Mouse (Mus musculus) right cerebral cortex, adult 2 months (tissue): ENCODE data around the gene Gm20388.
"Not testable (repeated sequence)": the region's sequence is repeated elsewhere in the genome, so short reads cannot be mapped to it uniquely, and the experiment has no call there.

Experiments used
- DNase-seq, 2 experiments: peaks; one replicate each; pipeline ENCODE4 v3.0.0; 2021 to 2022; ENCODE audit warnings: low spot score in 2 of 2

The Gm20388 gene

DNA sequence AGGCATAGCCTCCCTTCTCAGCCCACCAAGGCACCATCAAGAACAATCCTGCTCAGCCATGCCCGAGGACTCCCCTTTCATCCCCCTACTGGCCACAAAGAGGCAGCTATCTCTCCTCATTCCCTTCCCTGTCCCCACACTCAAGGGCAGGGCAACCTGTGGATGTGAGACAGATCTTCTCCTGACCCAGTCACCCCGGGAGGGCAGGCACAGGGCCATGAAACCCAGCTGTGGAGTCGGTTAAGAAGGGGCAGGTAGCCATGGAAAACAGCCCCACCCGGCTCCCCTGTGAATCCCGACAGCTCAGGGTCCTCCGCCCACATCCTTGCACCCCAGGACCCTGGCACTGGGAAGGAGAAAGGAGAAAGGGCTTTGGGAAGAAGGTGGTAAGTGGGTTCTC is 1526.9 kb downstream of the Gm20388 start:
- no peak for DNase-seq

DNA sequence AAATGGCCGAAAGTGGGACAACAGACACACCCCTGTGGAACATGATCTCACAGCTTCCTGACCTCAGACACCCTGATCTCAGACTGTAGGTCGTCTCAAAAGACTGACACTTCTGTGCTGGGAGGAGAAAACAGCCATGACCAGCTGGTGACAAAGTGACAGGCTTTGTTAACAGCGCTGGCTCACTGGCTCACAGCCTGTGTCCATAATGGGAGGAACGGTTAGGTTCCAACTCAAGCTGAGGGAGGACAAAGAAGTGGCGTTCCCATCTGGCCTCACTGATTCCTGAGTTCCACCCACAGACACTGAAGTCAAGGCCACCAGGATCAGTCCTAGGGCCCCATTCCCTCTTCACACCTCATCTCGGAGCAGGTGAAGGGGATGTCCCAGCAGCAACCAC is 1527.5 kb downstream of the Gm20388 start:
- DNase-seq: no peak

DNA sequence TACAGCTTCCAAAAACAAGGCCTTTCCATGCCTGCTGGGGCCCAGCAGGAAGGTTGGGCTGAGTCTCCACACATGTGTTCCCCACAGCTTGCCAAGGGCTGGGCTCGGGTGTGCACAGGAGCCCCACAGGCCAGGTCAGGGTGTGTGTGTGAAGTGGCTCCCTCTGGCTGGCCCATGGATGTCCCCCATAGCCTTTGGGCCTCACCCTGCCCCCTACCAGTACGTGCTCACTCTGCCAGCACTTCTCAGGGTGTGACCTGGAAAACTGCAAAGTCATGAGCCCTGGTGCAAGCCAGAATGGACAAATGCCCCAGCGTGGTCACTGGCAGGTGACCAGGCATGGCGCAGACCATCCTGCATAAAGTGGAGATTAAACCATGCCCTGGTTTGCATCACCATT is 1528.7 kb downstream of the Gm20388 start:
- DNase-seq: no peak

DNA sequence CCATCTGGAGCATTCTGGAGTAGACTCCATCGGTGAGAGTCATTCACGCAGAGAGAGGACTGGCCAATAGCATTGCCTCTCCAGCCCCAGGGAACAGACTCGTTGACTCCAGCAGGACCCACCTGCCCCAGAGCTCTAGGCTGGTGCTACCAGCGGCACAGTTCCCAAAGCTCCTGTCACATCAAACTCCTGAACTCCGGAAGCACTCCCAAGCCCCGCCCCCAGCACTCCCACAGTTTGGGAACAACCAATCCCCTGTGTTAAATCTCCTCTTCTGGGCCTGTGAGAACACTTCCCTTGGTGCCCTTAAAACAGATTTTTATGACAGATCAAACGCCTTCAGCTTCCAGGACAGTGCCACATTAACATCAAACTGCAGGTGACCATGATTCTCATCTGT is 1532.7 kb downstream of the Gm20388 start:
- no peak for DNase-seq

DNA sequence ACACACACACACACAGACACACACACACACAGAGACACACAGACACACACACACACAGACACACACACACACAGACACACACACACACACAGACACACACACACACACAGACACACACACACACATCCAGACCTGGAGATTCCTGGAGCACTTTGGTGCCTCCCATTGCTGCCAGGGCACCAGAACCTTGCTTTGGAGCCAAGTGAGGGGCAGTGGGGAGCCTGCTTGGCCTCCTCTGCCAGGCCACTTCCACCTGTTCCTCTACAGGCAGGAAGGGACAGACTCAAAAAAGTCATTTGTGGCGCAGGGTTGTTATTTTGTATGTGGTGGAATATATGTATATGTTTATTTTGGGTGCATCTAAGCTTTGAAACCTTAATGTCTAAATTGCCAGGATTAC is 1533.9 kb downstream of the Gm20388 start:
- DNase-seq: not testable (repeated sequence)

DNA sequence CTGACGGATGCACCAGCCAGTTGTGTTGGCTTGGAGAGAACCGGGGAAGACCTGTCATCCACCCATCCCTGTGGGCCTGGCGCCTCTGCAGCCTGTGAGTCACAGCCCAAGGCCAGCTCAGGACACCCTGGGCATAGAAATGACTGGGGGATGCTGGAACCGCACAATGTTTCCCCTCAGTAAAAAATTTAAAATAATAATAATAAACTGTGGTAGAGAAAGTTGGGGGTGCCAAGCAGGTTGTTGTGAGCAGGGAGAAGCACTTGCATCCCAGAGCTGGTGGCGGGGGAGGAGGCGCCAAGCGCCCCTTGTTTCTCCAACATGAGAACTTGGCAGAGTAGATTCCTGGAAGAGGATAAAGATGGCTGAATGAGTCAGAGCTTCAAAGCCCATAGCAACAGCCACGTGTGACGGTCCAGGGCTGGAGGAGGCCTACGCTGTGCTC is 1534.4 kb downstream of the Gm20388 start:
- peak; percentile 62 to 64 for DNase-seq

DNA sequence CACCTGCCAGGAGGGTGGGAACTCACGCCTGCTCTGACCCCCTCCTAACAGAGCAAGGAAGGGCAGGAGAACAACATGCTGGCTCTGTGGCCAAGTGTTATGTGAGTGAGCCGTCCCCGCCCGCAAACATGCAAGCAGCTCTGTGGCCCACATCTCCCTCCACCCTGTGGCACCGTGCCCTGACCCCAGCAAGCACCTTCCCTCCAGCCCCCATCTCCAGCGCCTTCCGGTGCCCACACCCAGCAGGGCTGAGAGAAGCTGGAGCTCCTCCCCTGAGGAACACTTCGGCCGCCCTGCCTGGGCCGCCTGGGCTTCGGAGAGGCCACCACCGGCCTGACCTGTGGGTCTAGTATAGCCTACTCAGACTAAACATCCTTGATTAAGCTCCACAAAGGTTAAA is 1535.5 kb downstream of the Gm20388 start:
- DNase-seq: no peak

DNA sequence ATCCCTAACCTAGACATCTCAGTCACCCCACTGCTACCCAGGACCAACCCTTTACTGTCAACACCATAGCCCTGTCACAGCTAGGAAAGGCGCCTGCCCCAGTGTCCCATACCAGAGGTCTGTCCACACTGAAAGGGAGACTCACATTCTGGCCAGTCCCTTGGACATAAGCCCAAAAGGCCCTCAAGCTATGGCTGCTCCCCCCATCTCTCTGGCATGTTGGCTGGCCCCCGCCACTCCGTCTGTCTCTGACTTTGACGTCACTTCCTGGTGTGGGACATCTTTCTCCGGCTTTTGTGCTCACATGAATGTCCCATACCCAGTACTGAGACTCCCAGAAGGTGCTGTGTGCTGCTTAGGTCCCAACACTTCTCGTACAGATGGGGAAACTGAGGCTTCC is 1536.2 kb downstream of the Gm20388 start:
- no peak for DNase-seq

DNA sequence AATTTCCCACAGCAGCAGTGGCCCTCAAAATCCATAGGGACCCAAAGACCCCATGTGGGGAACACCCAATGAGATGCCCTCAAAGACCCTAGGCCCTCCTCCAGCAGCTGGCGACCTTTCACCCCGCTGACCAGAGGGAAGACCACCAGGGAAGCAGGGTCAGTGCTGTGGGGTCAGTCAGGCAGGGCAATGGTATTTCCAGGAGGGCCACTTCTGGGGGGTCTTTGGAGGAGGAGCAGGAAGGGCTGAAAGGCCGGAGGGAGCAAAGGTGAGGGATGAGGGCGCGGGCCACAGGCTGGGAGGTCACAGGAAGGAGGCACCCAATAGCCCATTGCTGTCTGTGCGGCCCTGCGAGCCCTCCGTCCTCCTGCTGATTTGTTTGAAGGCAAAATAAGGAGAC is 1539.6 kb downstream of the Gm20388 start:
- no peak for DNase-seq

DNA sequence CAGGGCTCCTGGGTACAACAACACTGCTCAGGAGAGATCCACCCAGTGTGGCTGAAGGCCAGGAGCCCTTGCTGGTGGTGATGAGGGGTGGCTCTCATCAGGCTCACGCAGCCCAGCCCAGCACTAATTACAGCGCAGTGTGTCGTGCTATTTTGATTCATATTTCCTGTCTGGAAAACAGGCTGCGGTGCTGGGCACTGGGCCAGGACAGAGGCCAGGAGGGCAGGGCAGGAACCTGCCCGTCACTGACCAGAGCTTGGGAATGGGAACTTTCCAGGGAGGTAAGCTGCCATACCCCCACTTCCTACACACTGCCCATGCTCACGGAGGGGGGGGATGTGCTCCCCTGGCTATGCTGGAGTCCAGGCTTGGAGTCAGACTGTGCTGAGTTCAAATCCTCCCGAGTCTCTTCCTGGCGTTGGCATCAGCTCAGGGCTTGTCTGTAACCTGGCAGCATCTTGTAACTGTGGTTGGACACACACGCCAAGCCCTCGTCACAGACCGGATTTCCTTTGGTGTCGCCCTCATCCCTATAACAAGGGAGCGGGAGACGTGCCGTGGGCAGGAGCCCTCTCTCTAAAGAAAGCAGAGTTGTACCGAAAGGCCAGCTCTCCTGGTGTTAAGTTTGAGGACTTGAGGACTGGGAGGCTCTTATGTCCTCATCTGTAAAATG is 1540.9 kb downstream of the Gm20388 start:
- no peak for DNase-seq

DNA sequence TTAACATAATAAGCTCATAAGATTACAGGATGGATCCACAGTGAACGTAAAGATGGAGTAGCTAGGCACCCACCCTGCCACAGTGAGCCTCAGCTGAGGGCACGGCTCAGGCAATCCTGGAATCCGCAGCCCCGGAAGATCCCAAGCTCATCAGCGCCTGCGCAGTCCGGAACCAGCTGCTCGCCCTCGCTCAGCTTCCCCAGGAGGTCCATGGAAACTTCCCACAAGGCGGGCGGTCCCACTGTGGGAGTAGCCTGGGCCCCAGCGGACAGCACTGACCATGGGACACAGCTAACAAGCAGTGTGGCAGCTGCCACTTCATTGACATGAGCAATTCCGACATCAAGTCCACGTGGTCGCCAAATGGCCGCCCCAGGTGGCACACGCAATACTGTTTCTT is 1544.1 kb downstream of the Gm20388 start:
- DNase-seq: no peak

DNA sequence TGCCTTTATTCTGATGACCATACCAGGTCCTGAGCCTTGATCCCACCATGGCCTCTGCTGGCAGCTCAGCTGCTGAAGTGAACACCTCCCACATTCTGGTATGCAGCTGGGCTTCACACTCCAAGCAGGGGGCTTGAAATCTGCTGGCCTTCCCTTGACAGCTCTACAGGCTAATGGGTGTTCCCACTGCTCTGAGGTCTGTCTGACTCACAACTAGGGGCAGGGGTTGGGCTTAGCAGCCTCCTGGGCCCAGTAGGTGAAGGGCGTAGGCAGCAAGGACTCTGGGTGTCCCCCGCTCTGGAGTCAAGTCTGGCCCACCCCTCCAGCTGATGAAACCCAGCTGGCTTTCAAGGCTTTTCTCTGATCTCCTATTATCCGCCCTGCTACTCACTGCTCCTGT is 1550.6 kb downstream of the Gm20388 start:
- DNase-seq: no peak

DNA sequence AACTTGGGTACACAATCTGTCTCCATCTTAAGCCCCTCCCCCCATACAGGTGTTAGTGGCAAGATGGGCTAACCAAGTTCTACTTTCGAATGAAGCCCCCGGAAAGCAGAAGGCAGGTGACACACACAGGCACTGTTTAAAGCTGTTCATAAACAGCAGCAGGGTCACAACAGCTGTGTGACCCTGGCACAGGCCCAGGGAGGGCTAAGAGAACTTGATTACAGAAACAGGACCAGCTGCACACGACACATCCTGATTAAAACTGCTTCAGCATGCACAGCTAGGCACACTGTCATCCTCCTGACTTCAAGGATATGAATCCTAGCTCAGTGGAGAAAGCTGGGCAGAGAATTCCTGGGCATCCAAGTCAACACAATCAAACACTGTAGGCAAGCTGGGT is 1551.5 kb downstream of the Gm20388 start:
- DNase-seq: no peak

DNA sequence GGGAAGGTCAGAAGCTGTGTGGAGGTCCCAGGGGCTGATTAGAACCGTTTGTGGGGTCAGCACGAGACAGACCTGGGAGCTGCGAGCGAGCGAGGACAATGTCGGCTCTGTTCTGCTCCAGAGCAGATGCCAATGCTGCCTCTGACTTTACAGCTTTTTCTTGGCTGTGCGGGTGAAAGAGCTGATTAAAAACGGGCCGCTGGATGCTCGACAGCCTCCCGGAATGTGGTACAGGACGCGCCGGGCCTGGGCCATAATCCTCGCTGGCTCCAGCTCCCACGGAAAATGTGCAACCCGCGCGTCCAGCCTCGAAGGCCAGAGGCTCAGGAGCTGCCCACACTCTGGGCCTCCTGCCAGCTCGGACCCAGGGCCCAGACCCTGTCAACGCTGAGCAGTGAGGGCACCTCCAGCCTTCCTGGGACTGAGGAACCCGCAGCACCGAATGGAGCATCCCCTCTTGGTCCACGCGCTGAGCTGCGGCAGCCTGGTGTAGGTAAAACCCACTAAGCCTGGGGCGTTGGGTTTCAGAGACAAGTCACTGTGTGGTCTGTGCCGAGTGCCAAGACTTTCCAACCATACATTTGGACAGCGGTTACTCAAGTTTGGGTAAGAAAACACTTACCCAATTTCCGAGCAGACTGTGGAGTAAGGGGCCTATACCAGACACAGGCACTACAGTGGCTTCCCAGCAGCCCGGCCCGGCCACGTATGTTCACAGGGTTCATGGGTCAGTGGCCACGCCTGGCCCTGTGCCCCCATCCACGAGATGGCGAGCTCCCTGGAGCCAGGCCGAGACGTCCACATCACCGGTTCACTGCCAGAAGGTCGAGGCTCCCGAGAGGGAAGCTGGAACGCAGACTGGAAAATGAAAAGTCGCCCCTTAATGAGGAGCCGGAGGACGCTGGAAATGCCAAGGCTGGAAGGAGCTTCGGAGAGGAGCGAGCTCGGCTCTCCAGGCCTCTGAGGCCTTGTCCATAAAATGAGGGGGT is 1557.7 kb downstream of the Gm20388 start:
- DNase-seq: no peak

DNA sequence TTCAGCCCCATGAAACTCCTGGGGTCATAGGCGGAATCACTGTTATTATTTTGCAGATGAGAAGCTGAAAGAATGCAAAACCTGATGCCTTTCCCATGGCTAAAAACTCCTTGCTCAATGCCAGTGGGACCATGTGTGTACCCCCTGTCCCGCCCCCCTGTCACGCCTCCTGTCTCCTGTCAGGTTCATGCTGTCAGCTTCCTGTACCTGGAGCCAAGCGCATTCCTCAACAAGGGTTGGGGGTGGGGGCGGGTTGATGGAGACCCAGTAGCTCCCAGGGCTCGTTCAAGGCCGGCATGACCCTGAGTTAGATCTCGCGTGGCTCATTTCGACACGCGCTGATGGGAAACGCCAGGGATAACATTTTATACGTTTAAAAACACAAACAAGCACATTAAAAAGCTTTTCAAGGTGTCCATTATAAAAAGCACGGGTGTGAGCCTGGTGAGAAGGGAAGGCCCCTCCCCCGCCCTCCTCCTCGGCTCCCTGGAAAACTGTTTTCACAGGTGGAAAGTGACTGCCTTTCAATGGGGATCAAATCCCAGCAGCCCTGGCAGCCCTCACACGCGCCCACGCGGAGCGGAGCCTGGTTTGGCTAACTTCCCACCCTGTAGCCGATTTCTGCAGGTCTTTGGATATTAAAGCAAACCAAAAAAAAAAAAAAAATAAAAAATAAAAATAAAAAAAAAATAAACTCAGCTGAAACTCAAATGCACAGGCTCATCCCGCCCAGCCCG is 1563.7 kb downstream of the Gm20388 start:
- peak; percentile 12 to 16 for DNase-seq

DNA sequence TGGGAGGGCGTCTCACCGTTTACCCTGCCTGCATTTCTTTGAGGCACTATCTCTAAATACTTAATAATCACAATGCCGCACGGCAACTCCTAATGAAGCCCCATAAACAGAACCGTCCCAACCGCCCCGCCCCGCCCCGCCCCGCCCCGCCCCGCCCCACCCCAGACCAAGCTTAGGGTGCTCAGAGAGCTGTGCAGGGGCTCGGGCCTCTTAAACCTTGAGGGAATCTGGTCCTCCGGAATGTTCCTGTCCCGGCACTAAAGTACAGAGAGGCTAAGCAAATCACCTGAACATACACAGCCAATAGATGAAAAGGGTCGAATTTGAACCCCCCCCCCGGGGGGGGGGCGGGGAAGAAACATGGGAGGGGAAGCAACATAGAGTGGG is 1564.2 kb downstream of the Gm20388 start:
- no peak for DNase-seq

DNA sequence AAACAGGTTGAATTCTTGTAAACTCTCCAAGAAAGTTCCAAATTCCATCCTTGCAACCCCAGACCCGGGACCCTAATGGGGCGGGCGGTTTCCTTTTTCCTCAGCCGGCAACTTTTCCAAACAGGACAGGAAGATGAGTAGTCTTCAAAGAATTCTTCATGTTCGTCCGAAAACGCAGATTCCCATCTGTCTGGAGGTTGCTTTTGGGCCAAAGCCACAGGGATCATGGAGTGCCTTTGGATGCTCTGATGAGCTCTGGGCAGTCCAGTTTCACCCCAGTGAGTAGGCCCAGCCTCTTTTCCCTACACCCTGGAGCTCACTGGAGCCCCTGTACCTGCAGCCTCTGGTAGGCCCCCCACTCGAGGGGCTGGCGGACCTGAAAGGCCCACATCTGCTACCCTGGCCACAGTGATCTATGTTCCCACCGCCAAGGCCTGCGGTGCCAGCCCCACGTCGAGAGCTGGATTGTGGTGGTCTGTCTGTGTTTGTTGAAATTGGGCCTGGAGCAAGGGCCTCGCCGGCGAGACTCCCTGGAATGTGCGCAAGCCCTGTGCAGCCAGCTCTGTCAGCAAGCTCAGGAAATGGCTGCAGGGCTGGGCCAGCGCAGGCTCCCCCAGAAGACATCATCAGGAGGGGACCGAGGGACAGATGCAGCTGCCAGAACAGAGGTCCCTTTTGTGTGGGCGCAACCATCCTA is 1567.4 kb downstream of the Gm20388 start:
- no peak for DNase-seq

DNA sequence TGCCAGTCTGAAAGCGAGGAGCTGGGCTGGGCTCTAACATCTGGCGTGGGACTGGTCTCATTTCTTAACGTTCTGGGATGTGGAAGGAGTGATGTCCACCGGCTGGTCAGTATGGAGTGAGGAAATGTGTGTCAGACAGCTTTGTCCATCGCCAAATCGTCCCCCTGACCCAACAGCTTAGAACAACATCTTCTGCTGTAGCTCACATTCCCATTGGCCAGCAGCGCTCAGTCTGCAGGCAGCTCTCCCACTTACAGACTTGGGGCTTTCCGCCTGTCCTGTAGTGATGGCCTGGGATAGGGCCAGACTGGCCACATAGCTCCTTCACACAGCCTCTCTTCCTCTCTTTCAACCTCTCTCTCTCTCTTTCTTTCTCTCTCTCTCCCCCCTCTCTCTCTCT is 1568.5 kb downstream of the Gm20388 start:
- no peak for DNase-seq

DNA sequence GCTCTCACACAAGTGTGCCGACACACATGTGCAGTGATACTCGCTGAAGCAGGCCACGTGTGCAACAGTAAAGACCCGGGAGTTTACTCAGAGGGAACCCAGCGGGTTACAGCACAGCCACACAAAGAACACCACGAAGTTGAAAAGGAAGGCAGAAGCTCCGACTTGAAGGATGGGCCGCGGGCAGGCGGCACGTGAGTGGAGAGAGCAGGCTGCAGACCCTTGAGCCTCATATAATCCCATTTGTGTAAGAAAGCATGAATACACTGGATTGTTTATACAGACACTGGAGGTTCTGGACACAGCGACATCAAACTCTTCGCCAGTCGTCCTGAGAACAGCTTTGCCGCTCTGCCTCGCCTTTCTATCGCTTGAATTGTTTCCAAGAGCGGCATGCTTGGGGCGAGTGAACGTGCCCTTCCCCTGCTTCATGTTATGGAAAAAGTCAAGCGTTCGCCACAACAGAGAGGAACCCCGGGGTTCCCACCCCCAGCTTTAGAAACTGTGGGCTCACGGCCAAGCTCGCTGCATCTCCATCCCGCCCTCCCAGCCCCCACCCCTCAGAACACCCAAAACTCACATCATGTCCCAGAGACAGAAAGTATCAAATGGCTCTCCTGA is 1569.9 kb downstream of the Gm20388 start:
- no peak for DNase-seq

DNA sequence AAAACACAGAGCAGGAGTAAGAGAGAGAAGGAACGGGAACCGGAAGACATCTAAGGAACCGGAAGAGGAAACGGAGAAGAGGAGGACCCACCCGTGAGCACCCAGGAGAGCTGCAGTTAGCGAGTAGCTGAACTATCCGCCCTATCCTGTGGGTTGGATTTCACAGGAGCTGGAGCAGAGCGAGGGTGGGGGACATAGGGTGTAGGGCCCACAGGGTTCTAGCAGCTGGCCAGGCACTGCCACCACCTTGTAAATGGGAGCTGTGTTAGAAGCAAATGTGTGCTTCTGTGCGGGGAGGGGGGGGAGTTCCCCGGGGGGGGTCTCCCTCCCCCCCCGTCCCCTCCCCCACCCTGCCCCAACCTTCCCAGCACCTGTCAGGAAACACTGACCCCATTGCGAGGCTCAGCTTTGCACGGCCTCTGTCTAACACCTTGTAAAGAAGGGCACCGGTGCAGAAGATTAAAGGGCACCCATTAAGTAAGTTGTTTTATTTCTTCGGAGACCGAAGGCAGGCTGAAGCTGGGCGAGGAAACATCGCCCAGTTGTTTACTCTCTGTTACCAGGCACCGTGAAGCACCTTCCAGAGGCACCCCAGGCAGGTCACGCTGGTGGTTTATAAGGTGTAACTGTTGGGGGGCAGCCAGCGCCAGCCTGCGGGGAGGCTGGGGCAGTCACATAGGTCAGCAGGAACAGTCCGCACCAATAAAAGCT is 1573.6 kb downstream of the Gm20388 start:
- DNase-seq: no peak

DNA sequence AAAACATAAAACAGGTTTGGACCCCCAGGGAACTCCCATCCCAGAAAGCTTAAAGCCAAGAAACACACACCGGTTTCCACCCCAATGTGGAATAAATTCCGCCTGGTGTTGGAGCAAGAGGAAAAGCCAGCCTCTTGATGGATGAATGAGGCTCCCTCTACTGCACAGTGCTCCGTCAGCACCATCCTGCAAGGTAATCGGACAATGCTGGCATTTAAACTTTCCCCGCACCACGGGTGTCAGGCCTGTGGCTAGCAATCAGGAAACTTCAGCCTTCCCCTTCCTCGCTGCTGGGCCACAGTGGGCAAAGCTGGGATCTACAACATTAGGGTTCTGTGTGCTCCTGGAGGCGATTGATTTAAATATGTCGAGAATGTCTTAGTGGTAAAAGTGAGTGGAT is 1581.0 kb downstream of the Gm20388 start:
- DNase-seq: no peak
